Mouse (Mus musculus) midbrain, embryonic 13.5 days (tissue): ENCODE data around the gene Adcy3. TPM values are rescaled to one million over a fixed set of nuclear protein-coding genes. Genes with fewer than 3 reads are reported as not detected.

ENCODE experiments used
- polyA plus RNA-seq: library from polyadenylated mRNA; unstranded; fragments of >200 nt; fragmentation: Nextera tagmentation; extraction: Ambion mirVana; gene quantifications from 2 replicates; pipeline ENCODE4 v1.2.1, GENCODE M21; 2015

Gene Adcy3
- polyA plus RNA-seq, 1 experiment from 2014 or later = 5.8 TPM

Other genes with a start within 250 kb of the Adcy3 start
- gene Pomc, start 178.2 kb upstream of the Adcy3 start, polyA plus RNA-seq = 9.3 and 12.8 TPM in 2 replicates
- 37.9 and 41.5 TPM in 2 replicates for gene Efr3b, start 94.2 kb upstream of the Adcy3 start, polyA plus RNA-seq
- 15.0 and 15.4 TPM in 2 replicates for gene Dnajc27, start 50.5 kb upstream of the Adcy3 start, polyA plus RNA-seq
- 5.3 and 5.6 TPM in 2 replicates for gene Ptrhd1, start 100.9 kb downstream of the Adcy3 start, polyA plus RNA-seq
- gene Cenpo, start 101.2 kb downstream of the Adcy3 start, polyA plus RNA-seq = 10.2 and 13.1 TPM in 2 replicates